Mouse (Mus musculus): ENCODE results near the gene Fbxl15. TPM values are rescaled to one million over a fixed set of nuclear protein-coding genes. Genes with fewer than 3 reads are reported as not detected.

Fbxl15 gene
- polyA plus RNA-seq, 1 experiment = not detected

DNA sequence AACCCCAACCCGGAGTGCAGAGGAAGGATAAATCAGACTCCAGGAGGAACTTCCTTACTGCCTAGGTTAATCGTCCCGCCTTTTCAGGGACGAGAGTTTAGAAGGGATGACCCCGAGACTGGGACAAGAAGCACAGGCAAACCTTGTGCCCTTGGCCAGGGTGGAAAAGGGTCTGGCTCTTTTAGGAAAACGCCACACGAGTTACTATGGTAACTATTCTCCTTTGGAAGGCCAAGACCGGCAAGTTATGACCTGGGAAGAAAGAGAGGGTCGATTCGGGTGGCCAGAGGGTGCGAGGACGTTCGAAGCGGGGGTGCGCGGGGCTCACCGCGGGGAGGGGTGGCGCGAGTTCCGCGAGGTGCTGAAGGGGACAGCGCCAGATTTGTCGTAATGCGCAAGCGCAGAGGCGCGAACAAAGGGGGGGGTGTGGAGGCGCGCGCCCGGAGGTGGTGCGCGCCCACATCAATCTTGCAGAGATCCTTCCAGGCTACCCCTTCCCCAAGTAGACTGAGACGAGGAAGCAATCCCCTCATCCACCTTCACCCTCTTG is 1.2 kb upstream of the Fbxl15 start, which contains the start of gene Psd:
TSS of gene Psd (minus strand) at position 401 of the 550 bp plus-strand sequence.
- Histone ChIP-seq H3K4me3 (ENCODE audit: insufficient read depth, low read depth, low read length) (peak within 1 kb of the TSS; percentile 81), H3K27ac (ENCODE audit: insufficient read depth, low read depth, low read length) (peak within 1 kb of the TSS; percentile 94), H3K4me1 (ENCODE audit: control insufficient read depth, insufficient read depth, low read length) (peaks cover 44% of the 10 kb centered on the region)
- TF ChIP-seq CTCF (IDR thresholded peaks at IDR 0.05; ENCODE audit: insufficient read depth, low read depth, low read length) = no peak
- TF ChIP-seq POLR2A (IDR thresholded peaks at IDR 0.05; ENCODE audit: insufficient read depth, low read depth, low read length) = peak; percentile 77
- under 1% methylated on average over 35 of the region's 35 CpGs for WGBS

DNA sequence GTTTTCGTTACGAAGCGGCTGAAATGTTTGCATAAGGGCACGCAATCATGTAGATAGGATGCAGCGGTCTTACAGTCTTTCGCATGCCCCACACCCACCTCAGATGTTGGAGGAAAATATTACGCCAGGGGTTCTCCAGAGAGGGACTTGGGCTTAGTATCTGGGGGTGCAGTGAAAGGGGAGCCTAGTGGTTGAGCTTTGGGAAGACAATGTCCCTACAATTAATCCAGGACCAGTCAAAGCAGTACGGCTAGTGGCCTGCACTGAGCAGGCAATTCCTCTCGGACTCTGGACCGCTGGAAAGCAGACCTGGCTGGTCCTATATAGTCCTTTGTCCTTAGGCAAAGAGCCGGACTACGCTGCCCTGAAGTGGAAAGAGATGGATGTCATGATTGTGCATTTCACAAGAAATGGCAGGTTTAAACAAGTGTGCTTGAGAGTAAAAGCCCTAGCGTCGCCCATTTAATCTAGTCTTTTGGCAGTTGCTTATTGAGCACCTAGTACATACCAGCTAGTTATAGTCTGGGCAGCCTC is 386 bp upstream of the Fbxl15 start:
- WGBS = 10% methylated on average over 14 of the region's 14 CpGs
- TF ChIP-seq CTCF (IDR thresholded peaks at IDR 0.05; ENCODE audit: insufficient read depth, low read depth, low read length) (no peak), POLR2A (IDR thresholded peaks at IDR 0.05; ENCODE audit: insufficient read depth, low read depth, low read length) (no peak)
- Histone ChIP-seq H3K4me1 (ENCODE audit: control insufficient read depth, insufficient read depth, low read length) (peaks cover 36% of the 10 kb centered on the region), H3K27ac (ENCODE audit: insufficient read depth, low read depth, low read length) (peak overlapping the region; percentile 94), H3K4me3 (ENCODE audit: insufficient read depth, low read depth, low read length) (peak overlapping the region; percentile 81)

DNA sequence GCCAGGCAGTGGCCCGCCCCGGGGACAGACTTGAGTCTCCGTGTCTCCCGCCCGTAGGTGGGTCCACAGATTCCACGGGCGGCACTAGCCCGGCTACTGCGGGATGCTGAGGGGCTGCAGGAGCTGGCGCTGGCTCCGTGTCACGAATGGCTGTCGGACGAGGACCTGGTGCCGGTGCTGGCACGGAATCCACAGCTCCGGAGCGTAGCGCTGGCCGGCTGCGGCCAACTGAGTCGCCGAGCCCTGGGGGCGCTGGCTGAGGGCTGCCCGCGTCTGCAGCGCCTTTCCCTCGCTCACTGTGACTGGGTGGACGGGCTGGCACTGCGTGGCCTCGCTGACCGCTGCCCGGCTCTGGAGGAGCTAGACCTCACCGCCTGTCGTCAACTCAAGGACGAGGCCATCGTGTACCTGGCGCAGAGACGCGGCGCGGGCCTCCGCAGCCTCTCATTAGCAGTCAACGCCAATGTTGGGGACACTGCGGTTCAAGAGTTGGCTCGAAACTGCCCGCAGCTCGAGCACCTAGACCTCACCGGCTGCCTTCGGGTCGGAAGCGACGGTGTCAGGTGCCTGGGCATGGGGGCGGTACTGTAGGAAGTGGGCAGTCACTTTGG is 1.2 kb downstream of the Fbxl15 start:
- Histone ChIP-seq H3K27ac (ENCODE audit: insufficient read depth, low read depth, low read length) (no peak overlapping the region), H3K4me1 (ENCODE audit: control insufficient read depth, insufficient read depth, low read length) (peaks cover 22% of the 10 kb centered on the region)
- 2% methylated on average over 54 of the region's 54 CpGs for WGBS

DNA sequence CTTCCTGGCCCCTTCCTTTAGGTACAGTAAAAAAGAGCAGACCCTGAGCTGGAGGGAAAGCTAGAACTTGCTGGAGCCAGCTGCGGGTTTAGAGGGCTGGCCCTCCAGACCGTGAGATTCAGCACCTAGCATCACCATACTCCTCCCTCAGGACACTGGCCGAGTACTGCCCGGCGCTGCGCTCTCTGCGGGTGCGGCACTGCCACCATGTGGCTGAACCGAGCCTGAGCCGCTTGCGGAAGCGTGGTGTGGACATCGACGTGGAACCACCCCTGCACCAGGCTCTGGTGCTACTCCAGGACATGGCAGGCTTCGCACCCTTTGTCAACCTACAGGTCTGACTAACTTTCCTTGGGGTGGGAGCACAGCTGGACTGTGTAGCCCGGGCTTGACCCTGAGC is 2.0 kb downstream of the Fbxl15 start:
- TF ChIP-seq CTCF (IDR thresholded peaks at IDR 0.05; ENCODE audit: insufficient read depth, low read depth, low read length) (peak; percentile 84), POLR2A (IDR thresholded peaks at IDR 0.05; ENCODE audit: insufficient read depth, low read depth, low read length) (no peak)
- H3K27ac ChIP-seq (ENCODE audit: insufficient read depth, low read depth, low read length) = no peak overlapping the region
- peaks cover 14% of the 10 kb centered on the region for H3K4me1 ChIP-seq (ENCODE audit: control insufficient read depth, insufficient read depth, low read length)
- 5% methylated on average over 16 of the region's 16 CpGs for WGBS
- H3K4me3 ChIP-seq (ENCODE audit: insufficient read depth, low read depth, low read length) = no peak overlapping the region

More for the DNA sequence above, 1.2 kb downstream of the Fbxl15 start:
- TF ChIP-seq CTCF (IDR thresholded peaks at IDR 0.05; ENCODE audit: insufficient read depth, low read depth, low read length) (no peak), POLR2A (IDR thresholded peaks at IDR 0.05; ENCODE audit: insufficient read depth, low read depth, low read length) (no peak)
- peak overlapping the region; percentile 81 for H3K4me3 ChIP-seq (ENCODE audit: insufficient read depth, low read depth, low read length)

DNA sequence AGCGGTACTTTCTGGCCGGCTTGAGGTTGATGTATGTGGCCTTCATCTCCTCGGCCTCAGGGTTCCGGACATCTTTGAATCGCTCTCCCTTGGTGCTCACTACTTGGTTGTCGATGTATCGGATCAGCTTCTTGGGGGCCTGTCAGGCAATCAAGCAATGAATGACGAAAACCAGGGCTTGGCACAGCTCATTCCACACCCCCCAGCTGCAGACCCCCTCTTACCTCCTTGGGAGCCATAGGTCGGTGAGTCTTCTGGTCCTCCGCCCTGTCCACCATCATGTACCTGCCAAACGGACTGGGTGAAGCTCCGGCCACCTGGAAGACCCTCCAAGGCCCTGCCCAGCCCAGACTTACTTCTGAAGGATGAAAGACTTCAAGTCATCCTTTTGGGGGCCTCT is 2.7 kb downstream of the Fbxl15 start:
- 92% methylated on average over 12 of the region's 12 CpGs for WGBS
- TF ChIP-seq CTCF (IDR thresholded peaks at IDR 0.05; ENCODE audit: insufficient read depth, low read depth, low read length) (no peak), POLR2A (IDR thresholded peaks at IDR 0.05; ENCODE audit: insufficient read depth, low read depth, low read length) (no peak)
- no peak overlapping the region for H3K27ac ChIP-seq (ENCODE audit: insufficient read depth, low read depth, low read length)

DNA sequence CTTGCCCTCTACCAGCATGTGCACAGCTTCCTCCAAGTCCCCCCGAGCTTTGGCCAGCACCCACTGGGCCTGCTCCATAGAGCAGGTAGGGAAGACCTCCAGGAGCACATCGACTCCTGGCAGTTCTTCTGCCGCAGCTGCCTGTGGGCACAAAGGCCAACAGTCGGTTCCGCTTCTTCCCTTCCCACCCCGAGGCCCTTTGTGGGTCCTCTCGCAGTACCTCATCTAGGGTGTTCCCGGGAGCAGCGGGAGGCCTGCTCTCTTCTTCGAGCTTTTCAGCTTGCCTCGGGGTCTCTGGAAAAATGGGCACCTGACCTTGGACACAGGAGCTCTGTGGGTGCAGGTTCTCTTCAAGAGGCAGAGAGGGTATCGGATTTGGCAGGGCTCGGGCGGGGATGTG is 3.3 kb downstream of the Fbxl15 start:
- TF ChIP-seq CTCF (IDR thresholded peaks at IDR 0.05; ENCODE audit: insufficient read depth, low read depth, low read length) = no peak
- no peak for TF ChIP-seq POLR2A (IDR thresholded peaks at IDR 0.05; ENCODE audit: insufficient read depth, low read depth, low read length)
- 89% methylated on average over 14 of the region's 14 CpGs for WGBS

More for the DNA sequence above, 2.7 kb downstream of the Fbxl15 start:
- Histone ChIP-seq H3K4me3 (ENCODE audit: insufficient read depth, low read depth, low read length) (no peak overlapping the region), H3K4me1 (ENCODE audit: control insufficient read depth, insufficient read depth, low read length) (peaks cover 13% of the 10 kb centered on the region)

DNA sequence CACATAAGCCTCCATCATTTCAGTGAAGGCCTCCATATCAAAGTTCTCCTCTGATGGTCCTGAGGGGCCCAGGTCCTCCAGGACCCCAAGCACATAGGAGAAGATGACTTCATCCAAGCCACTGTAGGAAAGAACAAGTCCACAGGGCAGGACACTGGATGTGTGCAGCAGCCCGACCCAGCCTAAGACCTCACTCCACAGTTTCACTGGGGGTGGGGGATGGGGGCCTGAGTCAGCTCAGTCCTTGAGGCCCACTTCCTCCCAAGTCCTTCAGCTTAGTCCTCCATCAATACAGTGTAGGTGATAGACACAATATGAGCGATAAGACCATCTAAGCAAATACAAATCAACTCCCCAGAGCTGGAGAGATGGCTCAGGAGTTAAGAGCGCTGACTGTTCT is 4.0 kb downstream of the Fbxl15 start:
- no peak overlapping the region for H3K27ac ChIP-seq (ENCODE audit: insufficient read depth, low read depth, low read length)
- TF ChIP-seq CTCF (IDR thresholded peaks at IDR 0.05; ENCODE audit: insufficient read depth, low read depth, low read length) (no peak), POLR2A (IDR thresholded peaks at IDR 0.05; ENCODE audit: insufficient read depth, low read depth, low read length) (no peak)
- H3K4me1 ChIP-seq (ENCODE audit: control insufficient read depth, insufficient read depth, low read length) = peaks cover 17% of the 10 kb centered on the region
- WGBS = 81% methylated on average over 3 of the region's 3 CpGs
- H3K4me3 ChIP-seq (ENCODE audit: insufficient read depth, low read depth, low read length) = no peak overlapping the region

More for the DNA sequence above, 3.3 kb downstream of the Fbxl15 start:
- Histone ChIP-seq H3K27ac (ENCODE audit: insufficient read depth, low read depth, low read length) (no peak overlapping the region), H3K4me3 (ENCODE audit: insufficient read depth, low read depth, low read length) (no peak overlapping the region), H3K4me1 (ENCODE audit: control insufficient read depth, insufficient read depth, low read length) (peaks cover 13% of the 10 kb centered on the region)

DNA sequence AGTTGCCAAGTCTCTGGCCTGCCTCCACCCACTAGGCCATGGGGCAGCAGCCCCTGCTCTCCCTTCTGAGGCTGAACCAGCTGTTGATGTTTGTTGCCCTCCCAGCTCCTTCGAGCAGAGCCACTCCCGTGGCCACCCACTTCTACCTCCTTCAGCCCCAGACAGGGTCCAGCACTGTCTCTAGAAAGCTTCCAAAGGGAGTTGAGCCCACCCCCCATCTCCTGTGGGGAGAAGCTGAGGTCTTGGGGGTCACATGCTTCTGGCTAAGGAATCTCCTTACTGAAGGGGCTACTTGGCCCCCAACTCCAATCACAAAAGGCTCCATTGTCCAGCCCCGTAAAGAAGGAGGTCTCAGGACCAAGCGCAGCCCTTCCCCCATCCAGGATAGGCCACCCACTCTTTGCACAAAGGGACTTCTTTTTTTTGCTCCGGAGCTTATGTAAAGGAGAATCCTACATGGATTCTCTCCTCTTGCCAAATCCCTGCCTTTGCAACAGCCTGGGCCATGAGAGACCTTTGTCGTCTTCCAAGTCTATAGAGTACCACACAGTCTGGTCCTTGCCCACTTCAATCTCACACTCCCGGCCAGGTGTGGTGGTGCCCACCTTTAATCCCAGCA is 4.8 kb downstream of the Fbxl15 start:
- Histone ChIP-seq H3K27ac (ENCODE audit: insufficient read depth, low read depth, low read length) (no peak overlapping the region), H3K4me3 (ENCODE audit: insufficient read depth, low read depth, low read length) (no peak overlapping the region), H3K4me1 (ENCODE audit: control insufficient read depth, insufficient read depth, low read length) (peaks cover 17% of the 10 kb centered on the region)
- 32% methylated on average over 7 of the region's 7 CpGs for WGBS
- TF ChIP-seq POLR2A (IDR thresholded peaks at IDR 0.05; ENCODE audit: insufficient read depth, low read depth, low read length) (no peak), CTCF (IDR thresholded peaks at IDR 0.05; ENCODE audit: insufficient read depth, low read depth, low read length) (no peak)

DNA sequence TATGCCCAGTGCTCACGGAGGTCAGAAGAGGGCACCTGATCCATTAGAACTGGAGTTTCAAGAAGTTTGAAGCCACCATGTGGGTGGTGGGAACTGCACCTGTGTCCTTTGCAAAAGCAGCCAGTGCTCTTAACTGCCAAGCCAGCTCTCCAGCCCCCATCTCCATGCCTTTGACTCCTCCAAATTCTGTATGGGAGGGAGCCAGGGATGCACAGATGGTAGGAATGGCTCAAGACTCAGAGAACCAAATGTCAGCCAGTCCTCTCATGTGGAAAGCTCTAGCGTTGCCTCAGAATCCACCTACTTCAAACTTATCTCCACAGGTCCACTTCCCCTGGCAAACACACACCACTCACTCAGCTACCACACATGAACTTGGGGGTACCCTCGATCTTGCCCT is 5.9 kb downstream of the Fbxl15 start:
- H3K27ac ChIP-seq (ENCODE audit: insufficient read depth, low read depth, low read length) = no peak overlapping the region
- WGBS = 83% methylated on average over 3 of the region's 3 CpGs
- H3K4me3 ChIP-seq (ENCODE audit: insufficient read depth, low read depth, low read length) = no peak overlapping the region
- TF ChIP-seq CTCF (IDR thresholded peaks at IDR 0.05; ENCODE audit: insufficient read depth, low read depth, low read length) = no peak
- no peak for TF ChIP-seq POLR2A (IDR thresholded peaks at IDR 0.05; ENCODE audit: insufficient read depth, low read depth, low read length)
- peaks cover 17% of the 10 kb centered on the region for H3K4me1 ChIP-seq (ENCODE audit: control insufficient read depth, insufficient read depth, low read length)

Measured in olfactory bulb, adult 2 months (tissue).